Mouse (Mus musculus) intestine, postnatal 0 days (tissue): Measurements from ENCODE around the gene Lasp1. TPM values are rescaled to one million over a fixed set of nuclear protein-coding genes. Genes with fewer than 3 reads are reported as not detected.

Experiments used
- ATAC-seq: fragments of 200-750 bp; cut with Nextera tagmentation; 2 replicates; pipeline ENCODE4 v1.8.0; 2017; ENCODE audit warnings: mild to moderate bottlenecking, moderate TSS enrichment, moderate library complexity
- H3K27ac ChIP-seq: fragments of 300-500 bp; sonication (generic); 2 replicates; pipeline ENCODE4 v1.5.1; 2014; ENCODE audit warnings: mild to moderate bottlenecking, low read depth, low read length, moderate library complexity
- H3K27me3 ChIP-seq: fragments of 300-500 bp; sonication (generic); replicated peaks from 2 replicates; pipeline ENCODE4 v1.6.1; 2014; ENCODE audit warnings: low read length, mixed read lengths; ENCODE audit not compliant: control insufficient read depth, insufficient read depth
- H3K36me3 ChIP-seq: fragments of 300-500 bp; sonication (generic); 2 replicates; pipeline ENCODE4 v1.6.1; 2014; ENCODE audit warnings: mild to moderate bottlenecking, moderate library complexity; ENCODE audit not compliant: control insufficient read depth, insufficient read depth
- H3K4me1 ChIP-seq: fragments of 300-500 bp; sonication (generic); replicated peaks from 2 replicates; pipeline ENCODE4 v1.6.1; 2014; ENCODE audit warnings: antibody characterized with exemption, low read length, mixed read lengths; ENCODE audit not compliant: control insufficient read depth, insufficient read depth
- H3K4me2 ChIP-seq: fragments of 300-500 bp; sonication (generic); replicated peaks from 2 replicates; pipeline ENCODE4 v1.6.1; 2014; ENCODE audit warnings: low read depth, mild to moderate bottlenecking, moderate library complexity
- H3K4me3 ChIP-seq: fragments of 300-500 bp; sonication (generic); 2 replicates; pipeline ENCODE4 v1.5.1; 2014; ENCODE audit warnings: low read depth, low read length
- H3K9ac ChIP-seq: fragments of 300-500 bp; sonication (generic); 2 replicates; pipeline ENCODE4 v1.6.1; 2014; ENCODE audit warnings: mild to moderate bottlenecking, low read depth, low read length
- H3K9me3 ChIP-seq: fragments of 300-500 bp; sonication (generic); 2 replicates; pipeline ENCODE4 v1.6.1; 2016; ENCODE audit warnings: mixed run types; ENCODE audit not compliant: control insufficient read depth
- CTCF ChIP-seq: sonication (generic); IDR thresholded peaks from 2 replicates; pipeline ENCODE4 v1.5.1; 2016; ENCODE audit warnings: low read depth, mild to moderate bottlenecking, control low read depth, antibody characterized with exemption, moderate library complexity
- WGBS: fragments of 180-500 bp; shearing (Covaris S2); extraction: QIAGEN DNeasy Blood & Tissue Kit; methylation state at CpG from one replicate; pipeline ENCODE4 v1.1.7; 2014; 5-methylcytosine and 5-hydroxymethylcytosine counted together
- polyA plus RNA-seq: library from polyadenylated mRNA; unstranded; fragments of >200 nt; fragmentation: Nextera tagmentation; extraction: Ambion mirVana; gene quantifications from 2 replicates; pipeline ENCODE4 v1.2.1, GENCODE M21; 2015

Lasp1 gene
- polyA plus RNA-seq, 1 experiment from 2014 or later = 98.2 TPM

DNA sequence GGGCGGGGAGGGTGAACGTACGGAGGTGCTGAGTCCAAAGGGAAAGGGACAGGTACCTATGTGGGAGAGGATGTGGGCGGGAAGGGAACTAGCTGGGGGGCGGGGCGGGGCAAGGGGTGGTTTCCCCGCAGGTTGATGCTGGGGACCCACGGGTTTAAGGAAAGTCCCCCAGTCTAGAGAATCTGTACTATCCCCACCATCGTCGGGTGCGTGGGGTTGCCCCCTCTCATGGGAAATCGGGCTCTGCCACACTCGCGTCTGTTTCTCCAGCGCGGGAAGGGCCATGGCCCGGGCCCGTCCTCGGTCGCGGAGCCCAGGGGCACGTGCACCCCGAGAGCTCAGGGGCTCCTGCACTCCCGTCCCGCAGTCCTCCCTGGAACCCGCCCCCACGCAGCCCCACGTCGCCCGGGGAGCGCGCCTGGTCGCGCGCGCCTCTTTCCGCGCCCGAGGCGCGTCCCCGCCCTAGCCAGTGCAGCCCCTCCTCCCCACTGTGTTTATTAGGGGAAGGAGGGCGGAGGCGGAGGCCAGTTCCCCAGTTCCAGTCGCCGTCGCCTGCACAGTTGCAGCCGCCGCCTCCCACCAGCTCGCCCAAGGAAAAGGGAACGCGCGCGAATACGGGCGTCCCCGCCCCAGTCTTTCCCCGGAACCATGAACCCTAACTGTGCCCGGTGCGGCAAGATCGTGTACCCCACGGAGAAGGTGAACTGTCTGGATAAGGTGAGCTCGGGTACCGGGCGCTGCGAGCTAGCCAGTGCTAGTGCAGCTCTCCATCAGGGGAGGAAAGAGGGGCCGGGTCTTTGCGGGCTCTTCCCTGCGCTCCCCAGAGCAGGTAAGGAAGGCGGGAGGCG is 570 bp downstream of the Lasp1 start:
- WGBS = under 1% methylated on average over 71 of the region's 71 CpGs
- Histone ChIP-seq H3K9ac (peak overlapping the region; percentile 64), H3K4me2 (peak overlapping the region; percentile 74), H3K9me3 (no peaks in the 10 kb centered on the region), H3K27ac (peak overlapping the region; percentile 96), H3K4me1 (peaks cover 13% of the 10 kb centered on the region; the same call in 1 of the 2 replicates), H3K36me3 (no peaks in the 10 kb centered on the region), H3K27me3 (no peaks in the 10 kb centered on the region), H3K4me3 (peak overlapping the region; percentile 96)
- peak; percentile 63 for ATAC-seq
- TF ChIP-seq CTCF = no peak

DNA sequence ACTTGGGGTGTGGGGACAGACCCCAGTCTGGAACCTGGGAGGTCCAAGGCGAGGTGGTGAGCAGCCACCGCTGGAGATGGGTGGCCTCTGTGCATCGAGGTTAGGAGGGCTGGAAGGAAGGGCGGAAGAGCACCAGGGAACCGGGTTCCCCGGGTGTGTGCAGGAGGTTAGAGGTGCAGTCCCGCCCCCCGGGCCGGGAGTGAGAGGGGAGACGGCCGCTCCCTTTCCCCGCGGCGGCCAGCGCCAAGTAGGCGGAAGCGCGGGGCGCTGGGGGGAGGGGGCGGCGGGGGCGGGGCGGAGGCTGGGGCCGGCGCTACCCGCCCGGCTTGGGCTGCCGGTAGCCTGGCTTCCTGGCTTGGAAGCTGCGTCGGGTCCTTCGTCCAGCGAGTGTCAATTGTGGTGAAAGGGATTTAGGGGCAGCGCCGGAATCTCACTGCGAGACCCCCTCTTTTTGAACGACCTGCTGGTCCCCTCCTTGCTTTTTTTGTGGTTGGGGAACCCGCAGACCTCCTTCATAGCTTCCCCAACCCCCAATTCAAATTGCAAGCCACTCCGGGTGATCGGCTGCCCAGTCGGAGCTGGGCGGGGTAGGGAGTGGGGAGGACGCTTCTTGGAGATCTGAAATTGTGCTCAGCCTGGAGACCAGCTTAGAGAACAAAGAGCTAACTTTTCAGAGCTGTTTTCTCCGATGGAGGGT is 1.3 kb downstream of the Lasp1 start:
- Histone ChIP-seq H3K4me2 (peak overlapping the region; percentile 74), H3K4me3 (peak overlapping the region; percentile 96), H3K27me3 (no peaks in the 10 kb centered on the region), H3K9me3 (no peaks in the 10 kb centered on the region), H3K36me3 (no peaks in the 10 kb centered on the region; the same call in 1 of the 2 replicates), H3K9ac (peak overlapping the region; percentile 64), H3K27ac (peak overlapping the region; percentile 96), H3K4me1 (peaks cover 20% of the 10 kb centered on the region)
- WGBS = 0% methylated on average over 32 of the region's 43 CpGs
- ATAC-seq = peak; percentile 62
- no peak for TF ChIP-seq CTCF

DNA sequence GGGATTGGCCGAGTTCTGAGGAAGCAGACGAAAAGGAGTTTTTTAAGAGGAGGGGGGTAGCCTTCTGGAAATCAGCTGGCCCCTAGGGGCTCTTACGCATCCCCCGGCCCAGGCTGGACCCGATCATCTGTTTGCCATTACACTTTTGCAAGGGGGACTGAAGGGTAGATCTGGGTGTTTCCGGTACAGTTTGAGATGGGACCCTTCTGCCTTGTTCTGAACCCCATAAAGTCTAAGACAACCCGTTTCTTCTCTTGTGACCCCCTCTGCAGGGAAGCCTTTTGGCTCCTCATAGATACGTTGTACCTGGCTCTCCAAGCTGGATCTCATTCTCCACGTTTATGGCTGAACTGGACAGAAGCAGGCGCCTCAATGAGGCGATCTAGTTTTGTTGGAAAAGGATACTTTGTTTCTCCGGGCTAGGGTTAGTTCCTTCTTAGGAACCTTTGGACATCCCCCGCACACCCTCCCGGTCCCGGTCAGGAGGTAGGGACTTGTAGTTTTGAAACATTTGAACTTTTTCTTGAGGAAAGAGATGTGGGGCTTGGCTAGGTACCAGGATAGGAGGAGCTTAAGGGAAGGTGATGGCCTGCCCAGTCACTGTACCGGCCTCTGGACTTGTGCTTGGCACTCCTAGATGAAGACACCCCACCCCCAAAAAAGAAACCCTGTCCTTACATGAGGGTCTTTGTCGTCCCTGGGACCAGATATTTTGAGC is 2.0 kb downstream of the Lasp1 start:
- no peaks in the 10 kb centered on the region for H3K9me3 ChIP-seq
- H3K4me1 ChIP-seq = peaks cover 23% of the 10 kb centered on the region
- peak overlapping the region; percentile 96 for H3K27ac ChIP-seq
- WGBS = 3% methylated on average over 17 of the region's 17 CpGs
- H3K36me3 ChIP-seq = no peaks in the 10 kb centered on the region; the same call in 1 of the 2 replicates
- no peak for ATAC-seq
- peak overlapping the region; percentile 96 for H3K4me3 ChIP-seq
- H3K9ac ChIP-seq = peak overlapping the region; percentile 64
- peak overlapping the region; percentile 74 for H3K4me2 ChIP-seq
- no peak for TF ChIP-seq CTCF
- H3K27me3 ChIP-seq = no peaks in the 10 kb centered on the region

DNA sequence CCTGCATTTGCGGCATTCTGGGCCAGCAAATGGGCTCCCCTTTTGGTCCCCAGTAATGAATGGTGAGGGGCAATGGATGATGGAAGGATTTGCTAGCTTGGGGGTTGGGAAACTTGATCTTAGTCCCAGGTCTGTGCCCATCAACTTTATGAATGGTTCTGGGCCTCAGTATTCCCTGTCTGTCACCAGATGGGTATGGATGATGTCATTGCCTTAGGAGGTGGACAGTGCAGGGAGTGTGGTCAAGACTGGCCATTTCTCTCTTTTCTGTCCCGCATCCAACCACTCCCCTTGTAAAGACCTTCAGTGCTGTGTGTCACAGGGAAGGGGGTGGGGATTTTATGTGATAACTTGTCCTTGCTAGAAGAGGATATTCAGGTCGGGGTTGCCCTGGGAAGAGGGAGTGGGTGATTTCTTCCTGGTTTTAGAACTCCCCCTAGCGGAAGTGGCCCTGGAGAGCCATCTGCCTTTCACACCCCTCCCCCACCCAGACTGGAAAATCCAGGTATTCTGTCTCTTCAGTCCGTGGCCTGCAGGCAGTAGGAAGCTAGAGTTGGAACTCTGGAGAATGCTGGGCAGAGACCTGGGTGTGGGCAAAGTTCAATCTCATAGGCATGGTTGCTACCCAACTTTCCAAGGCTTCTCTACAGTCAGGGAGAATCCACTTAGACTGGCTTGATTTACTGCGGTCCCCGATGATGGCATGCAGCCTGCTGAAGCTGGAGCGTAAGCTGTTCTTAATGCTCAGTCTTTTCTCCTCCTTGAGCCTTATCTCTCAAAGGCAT is 2.8 kb downstream of the Lasp1 start:
- Histone ChIP-seq H3K9ac (peak overlapping the region; percentile 64; the same call in 1 of the 2 replicates), H3K4me3 (peak overlapping the region; percentile 96), H3K27ac (peak overlapping the region; percentile 72), H3K27me3 (no peaks in the 10 kb centered on the region), H3K36me3 (peaks cover under 1% of the 10 kb centered on the region; the same call in 1 of the 2 replicates), H3K4me1 (peaks cover 23% of the 10 kb centered on the region), H3K4me2 (peak overlapping the region; percentile 74), H3K9me3 (no peaks in the 10 kb centered on the region)
- peak; percentile 10; the same call in 1 of the 2 replicates for ATAC-seq
- peak; percentile 74 for TF ChIP-seq CTCF
- 15% methylated on average over 8 of the region's 8 CpGs for WGBS

DNA sequence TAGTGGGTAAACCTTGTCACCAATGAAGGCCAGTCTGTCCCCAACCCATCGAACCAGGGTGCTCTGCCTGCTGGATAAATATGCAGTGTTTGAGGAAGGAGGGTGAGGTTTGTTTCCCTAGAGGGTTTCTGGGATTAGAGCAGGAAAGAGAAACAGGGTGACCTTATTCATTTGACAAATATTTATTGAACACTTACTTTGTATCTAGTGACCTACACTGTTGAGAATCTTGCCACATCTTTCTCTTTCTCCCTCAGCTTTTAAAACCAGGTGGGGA is 3.3 kb downstream of the Lasp1 start:
- no peak overlapping the region for H3K4me3 ChIP-seq
- peak overlapping the region; percentile 74 for H3K4me2 ChIP-seq
- H3K9me3 ChIP-seq = no peaks in the 10 kb centered on the region
- no peak for ATAC-seq
- H3K27ac ChIP-seq = peak overlapping the region; percentile 72
- no peaks in the 10 kb centered on the region for H3K27me3 ChIP-seq
- no peak for TF ChIP-seq CTCF
- peaks cover 23% of the 10 kb centered on the region for H3K4me1 ChIP-seq
- WGBS = 11% methylated on average over 1 of the region's 1 CpGs
- no peak overlapping the region for H3K9ac ChIP-seq
- peaks cover 5% of the 10 kb centered on the region; the same call in 1 of the 2 replicates for H3K36me3 ChIP-seq
